Mouse (Mus musculus): ENCODE data around the gene Abcc4. TPM values are rescaled to one million over a fixed set of nuclear protein-coding genes. Genes with fewer than 3 reads are reported as not detected.

Gene Abcc4
- polyA plus RNA-seq, 1 experiment from 2014 or later: 2.8 TPM

- no peak overlapping the region for H3K27ac ChIP-seq (ENCODE audit: low read depth)
- no peak overlapping the region for H3K4me3 ChIP-seq (ENCODE audit: low read depth, low read length)
- no peak for TF ChIP-seq CTCF (IDR thresholded peaks at IDR 0.05; ENCODE audit: low read depth)
- H3K9me3 ChIP-seq (ENCODE audit: low read depth, low read length): no peaks in the 10 kb centered on the region
- 47% methylated on average over 6 of the region's 6 CpGs for WGBS
- H3K4me1 ChIP-seq (ENCODE audit: insufficient read depth): no peaks in the 10 kb centered on the region
- ATAC-seq (ENCODE audit: insufficient read depth): no peak
- H3K9ac ChIP-seq: no peak overlapping the region
- no peak for DNase-seq
- no peak overlapping the region for H3K4me2 ChIP-seq
- no peaks in the 10 kb centered on the region for H3K27me3 ChIP-seq (ENCODE audit: insufficient read depth, low read length)
- no peaks in the 10 kb centered on the region for H3K36me3 ChIP-seq (ENCODE audit: insufficient read depth)
Observed at GRCm38 (mm10) chr14:118667499-118667898, 38.5 kb downstream of the Abcc4 start.

DNA sequence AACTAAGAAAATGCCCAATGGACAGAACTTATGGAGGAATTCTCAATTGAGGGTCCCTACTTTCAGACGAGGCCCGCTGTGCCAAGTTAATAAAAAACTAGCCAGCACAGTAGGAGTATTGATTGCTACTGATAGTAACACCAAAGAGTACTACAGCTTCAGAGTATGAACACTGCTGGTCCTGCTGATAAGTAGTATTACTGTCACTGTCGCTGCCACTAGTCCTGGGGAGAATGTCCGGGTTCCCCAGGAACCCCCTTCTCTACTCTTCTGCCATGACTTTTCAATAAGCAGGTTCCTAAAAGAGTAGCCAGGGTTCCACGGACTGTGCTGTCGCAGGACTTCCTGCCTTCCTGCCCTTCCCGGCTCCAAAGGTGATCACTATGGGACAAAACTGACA, 41.4 kb downstream of the Abcc4 start:
- no peak overlapping the region for H3K4me3 ChIP-seq (ENCODE audit: low read depth, low read length)
- no peak overlapping the region for H3K9ac ChIP-seq
- ATAC-seq (ENCODE audit: insufficient read depth) (no peak), DNase-seq (no peak)
- 64% methylated on average over 7 of the region's 7 CpGs for WGBS
- no peaks in the 10 kb centered on the region for H3K4me1 ChIP-seq (ENCODE audit: insufficient read depth)
- no peaks in the 10 kb centered on the region for H3K36me3 ChIP-seq (ENCODE audit: insufficient read depth)
- H3K4me2 ChIP-seq: no peak overlapping the region
- H3K9me3 ChIP-seq (ENCODE audit: low read depth, low read length): no peaks in the 10 kb centered on the region
- no peak for TF ChIP-seq CTCF (IDR thresholded peaks at IDR 0.05; ENCODE audit: low read depth)
- no peaks in the 10 kb centered on the region for H3K27me3 ChIP-seq (ENCODE audit: insufficient read depth, low read length)
- H3K27ac ChIP-seq (ENCODE audit: low read depth): no peak overlapping the region

- H3K4me1 ChIP-seq (ENCODE audit: insufficient read depth): no peaks in the 10 kb centered on the region
- TF ChIP-seq CTCF (IDR thresholded peaks at IDR 0.05; ENCODE audit: low read depth): no peak
- WGBS: 82% methylated on average over 18 of the region's 18 CpGs
Observed at GRCm38 (mm10) chr14:118662625-118663276, 43.3 kb downstream of the Abcc4 start.

GRCm38 (mm10) chr14:118662124-118662523, 43.9 kb downstream of the Abcc4 start:
- Histone ChIP-seq H3K36me3 (ENCODE audit: insufficient read depth) (no peaks in the 10 kb centered on the region), H3K9me3 (ENCODE audit: low read depth, low read length) (no peaks in the 10 kb centered on the region), H3K27ac (ENCODE audit: low read depth) (no peak overlapping the region), H3K27me3 (ENCODE audit: insufficient read depth, low read length) (no peaks in the 10 kb centered on the region), H3K4me3 (ENCODE audit: low read depth, low read length) (no peak overlapping the region), H3K9ac (no peak overlapping the region), H3K4me2 (no peak overlapping the region), H3K4me1 (ENCODE audit: insufficient read depth) (no peaks in the 10 kb centered on the region)
- DNase-seq (no peak), ATAC-seq (ENCODE audit: insufficient read depth) (no peak)
- WGBS: 86% methylated on average over 10 of the region's 10 CpGs
- no peak for TF ChIP-seq CTCF (IDR thresholded peaks at IDR 0.05; ENCODE audit: low read depth)

More at GRCm38 (mm10) chr14:118662625-118663276, 43.3 kb downstream of the Abcc4 start:
- H3K4me2 ChIP-seq: no peak overlapping the region
- H3K9ac ChIP-seq: no peak overlapping the region
- H3K27ac ChIP-seq (ENCODE audit: low read depth): no peak overlapping the region
- DNase-seq (no peak), ATAC-seq (ENCODE audit: insufficient read depth) (no peak)
- no peaks in the 10 kb centered on the region for H3K9me3 ChIP-seq (ENCODE audit: low read depth, low read length)
- H3K4me3 ChIP-seq (ENCODE audit: low read depth, low read length): no peak overlapping the region
- H3K27me3 ChIP-seq (ENCODE audit: insufficient read depth, low read length): no peaks in the 10 kb centered on the region
- no peaks in the 10 kb centered on the region for H3K36me3 ChIP-seq (ENCODE audit: insufficient read depth)

GRCm38 (mm10) chr14:118659230-118659629, 46.8 kb downstream of the Abcc4 start:
- H3K4me2 ChIP-seq: no peak overlapping the region
- H3K27me3 ChIP-seq (ENCODE audit: insufficient read depth, low read length): no peaks in the 10 kb centered on the region
- DNase-seq (no peak), ATAC-seq (ENCODE audit: insufficient read depth) (no peak)
- H3K9me3 ChIP-seq (ENCODE audit: low read depth, low read length): no peaks in the 10 kb centered on the region
- no peak overlapping the region for H3K9ac ChIP-seq
- no peak overlapping the region for H3K4me3 ChIP-seq (ENCODE audit: low read depth, low read length)
- no peak overlapping the region for H3K27ac ChIP-seq (ENCODE audit: low read depth)
- H3K4me1 ChIP-seq (ENCODE audit: insufficient read depth): no peaks in the 10 kb centered on the region
- no peak for TF ChIP-seq CTCF (IDR thresholded peaks at IDR 0.05; ENCODE audit: low read depth)
- H3K36me3 ChIP-seq (ENCODE audit: insufficient read depth): no peaks in the 10 kb centered on the region

DNA sequence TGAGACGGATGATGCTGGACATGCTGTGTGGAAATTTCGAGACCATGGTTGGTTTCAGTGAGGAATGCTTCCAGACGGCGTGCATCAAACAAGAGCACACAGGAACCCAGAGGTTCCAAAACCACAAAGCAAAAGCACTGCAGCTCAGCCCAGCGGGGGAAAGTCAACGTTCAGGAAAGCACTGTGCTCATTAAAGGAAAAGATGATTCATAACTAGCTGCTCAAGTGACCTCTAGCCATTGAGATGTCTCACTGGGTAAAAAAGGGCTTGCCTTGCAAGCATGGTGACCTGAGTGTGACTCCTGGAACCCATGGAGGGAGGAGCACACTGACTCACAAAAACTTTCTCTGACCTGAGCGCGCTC, 47.7 kb downstream of the Abcc4 start:
- no peak overlapping the region for H3K9ac ChIP-seq
- DNase-seq (no peak), ATAC-seq (ENCODE audit: insufficient read depth) (no peak)
- WGBS: 76% methylated on average over 8 of the region's 8 CpGs
- no peaks in the 10 kb centered on the region for H3K4me1 ChIP-seq (ENCODE audit: insufficient read depth)
- no peak overlapping the region for H3K4me3 ChIP-seq (ENCODE audit: low read depth, low read length)
- H3K36me3 ChIP-seq (ENCODE audit: insufficient read depth): no peaks in the 10 kb centered on the region
- no peaks in the 10 kb centered on the region for H3K27me3 ChIP-seq (ENCODE audit: insufficient read depth, low read length)
- TF ChIP-seq CTCF (IDR thresholded peaks at IDR 0.05; ENCODE audit: low read depth): no peak
- no peaks in the 10 kb centered on the region for H3K9me3 ChIP-seq (ENCODE audit: low read depth, low read length)
- H3K4me2 ChIP-seq: no peak overlapping the region
- no peak overlapping the region for H3K27ac ChIP-seq (ENCODE audit: low read depth)

DNA sequence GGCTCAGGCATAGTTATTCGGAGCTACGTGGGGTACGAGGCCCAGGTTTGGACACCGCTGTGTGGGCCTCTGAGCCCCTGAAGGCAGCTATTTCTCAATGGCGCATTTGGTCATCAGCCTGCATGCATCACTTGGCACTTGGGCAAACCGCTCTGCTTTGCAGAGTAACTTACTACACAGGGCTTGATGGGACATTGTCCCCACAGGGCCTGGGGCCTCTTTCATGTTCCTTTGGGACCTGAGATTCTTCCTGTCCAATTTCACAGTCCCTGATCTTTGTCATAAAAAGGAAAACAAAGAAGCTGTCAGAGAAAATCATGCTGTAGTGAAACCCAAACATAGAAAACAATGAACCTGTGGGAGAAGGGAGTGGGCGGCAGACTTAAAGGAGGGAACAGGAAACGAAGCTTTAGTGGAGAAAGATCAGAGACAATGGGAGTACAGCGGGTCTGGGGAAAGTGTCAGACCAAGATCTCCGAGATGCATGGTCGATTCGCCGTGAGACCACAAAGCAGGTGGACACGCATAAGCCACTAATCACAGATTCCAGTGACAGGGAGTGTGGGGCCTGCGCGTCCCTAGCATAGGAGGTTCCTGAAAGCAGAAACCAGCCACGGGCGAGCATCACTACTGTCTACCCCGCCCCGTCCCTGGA, 48.2 kb downstream of the Abcc4 start:
- no peaks in the 10 kb centered on the region for H3K27me3 ChIP-seq (ENCODE audit: insufficient read depth, low read length)
- H3K36me3 ChIP-seq (ENCODE audit: insufficient read depth): no peaks in the 10 kb centered on the region
- ATAC-seq (ENCODE audit: insufficient read depth) (no peak), DNase-seq (no peak)
- H3K4me3 ChIP-seq (ENCODE audit: low read depth, low read length): no peak overlapping the region
- H3K27ac ChIP-seq (ENCODE audit: low read depth): no peak overlapping the region
- H3K4me1 ChIP-seq (ENCODE audit: insufficient read depth): no peaks in the 10 kb centered on the region
- H3K9me3 ChIP-seq (ENCODE audit: low read depth, low read length): no peaks in the 10 kb centered on the region
- WGBS: 77% methylated on average over 20 of the region's 20 CpGs
- H3K9ac ChIP-seq: no peak overlapping the region
- TF ChIP-seq CTCF (IDR thresholded peaks at IDR 0.05; ENCODE audit: low read depth): no peak
- H3K4me2 ChIP-seq: no peak overlapping the region
